In genomic region chr7:64048452-64049182, GRCm38 (mm10) we compare ENCODE assay signal across 8 mouse cellular contexts.
DNase-seq lines count a peak whose midpoint lies in the region; ATAC-seq lines count a peak whose summit lies in the region.

No protein-coding gene starts in this region.

- H3K9me3 ChIP-seq in forebrain, embryonic 12.5 days, result no peaks in the 10 kb centered on the region

- H3K4me2 ChIP-seq in forebrain, embryonic 12.5 days, result peak overlapping the region; percentile 77

- H3K36me3 ChIP-seq in forebrain, embryonic 12.5 days (replicated peaks), result no peaks in the 10 kb centered on the region

- H3K27ac ChIP-seq in forebrain, embryonic 12.5 days, result no peak overlapping the region

- intact Hi-C loops in heart, postnatal 25 days (cut with DNase I), result no loop called here
- intact Hi-C loops in left cerebral cortex, postnatal 25 days (cut with DNase I), result no loop called here

- 0 out of 2 replicates have a peak, but pooled peaks cover 5% of the 10 kb centered on the region for H3K27me3 ChIP-seq in forebrain, embryonic 12.5 days

- WGBS in forebrain, embryonic 12.5 days, result 6% methylated on average over 21 of the region's 21 CpGs

- DNase-seq in MEL-GATA-1-ER (ENCODE audit: extremely low read depth, low read depth), result peak; percentile 84
- DNase-seq in adrenal gland, postnatal 4 days (ENCODE audit: low spot score in 2 of 2), result peak; percentile 37 to 49
- peak; percentile 16 for DNase-seq in heart, postnatal 25 days (ENCODE audit: low spot score)
- peak; percentile 62 to 63 for DNase-seq in left cerebral cortex, postnatal 25 days (ENCODE audit: low spot score in 2 of 2)
- peak; percentile 61 for DNase-seq in right cerebral cortex, postnatal 14 days
- DNase-seq in adipocyte (ENCODE audit: low spot score), result no peak

- H3K4me1 ChIP-seq in forebrain, embryonic 12.5 days, result peaks cover 15% of the 10 kb centered on the region

- peak overlapping the region; percentile 66 for H3K9ac ChIP-seq in forebrain, embryonic 12.5 days

- peak; percentile 94 for ATAC-seq in forebrain, embryonic 12.5 days (ENCODE audit: low FRiP score)
- peak; percentile 75 for ATAC-seq in megakaryocyte-erythroid progenitor cell, adult 5-6 weeks (replicated peaks; ENCODE audit: low FRiP score, low TSS enrichment, poor library complexity, severe bottlenecking)

- H3K4me3 ChIP-seq in forebrain, embryonic 12.5 days (replicated peaks), result peak overlapping the region; percentile 42
